Mouse (Mus musculus): ENCODE data around the gene Gfm2. TPM values are rescaled to one million over a fixed set of nuclear protein-coding genes. Genes with fewer than 3 reads are reported as not detected.

The Gfm2 gene
- polyA plus RNA-seq, 1 experiment = 1.3 TPM

- Histone ChIP-seq H3K27me3 (ENCODE audit: control insufficient read depth) (no peaks in the 10 kb centered on the region), H3K9me3 (ENCODE audit: control insufficient read depth, low read length) (no peaks in the 10 kb centered on the region), H3K4me3 (replicated peaks) (no peak overlapping the region), H3K36me3 (ENCODE audit: control insufficient read depth) (peaks cover 9% of the 10 kb centered on the region), H3K4me1 (ENCODE audit: control insufficient read depth) (no peaks in the 10 kb centered on the region)
- TF ChIP-seq TAL1 (IDR thresholded peaks at IDR 0.05; ENCODE audit: low read length) = no peak
- no peak for TF ChIP-seq GATA1 (IDR thresholded peaks at IDR 0.05; ENCODE audit: low read length)
Observed at GRCm38 (mm10) chr13:97186346-97186745, 48.6 kb downstream of the Gfm2 start.

GRCm38 (mm10) chr13:97187693-97188092, 50.0 kb downstream of the Gfm2 start:
- H3K36me3 ChIP-seq (ENCODE audit: control insufficient read depth) = peaks cover 9% of the 10 kb centered on the region

GRCm38 (mm10) chr13:97192649-97193048, 54.9 kb downstream of the Gfm2 start:
- Histone ChIP-seq H3K4me3 (replicated peaks) (no peak overlapping the region), H3K4me1 (ENCODE audit: control insufficient read depth) (peaks cover 6% of the 10 kb centered on the region), H3K36me3 (ENCODE audit: control insufficient read depth) (no peaks in the 10 kb centered on the region; the same call in 1 of the 2 replicates), H3K27me3 (ENCODE audit: control insufficient read depth) (no peaks in the 10 kb centered on the region), H3K9me3 (ENCODE audit: control insufficient read depth, low read length) (no peaks in the 10 kb centered on the region)
- no peak for TF ChIP-seq TAL1 (IDR thresholded peaks at IDR 0.05; ENCODE audit: low read length)
- TF ChIP-seq GATA1 (IDR thresholded peaks at IDR 0.05; ENCODE audit: low read length) = no peak

More at GRCm38 (mm10) chr13:97187693-97188092, 50.0 kb downstream of the Gfm2 start:
- H3K4me3 ChIP-seq (replicated peaks) = no peak overlapping the region
- no peak for TF ChIP-seq TAL1 (IDR thresholded peaks at IDR 0.05; ENCODE audit: low read length)
- no peak for TF ChIP-seq GATA1 (IDR thresholded peaks at IDR 0.05; ENCODE audit: low read length)
- no peaks in the 10 kb centered on the region for H3K9me3 ChIP-seq (ENCODE audit: control insufficient read depth, low read length)
- no peaks in the 10 kb centered on the region for H3K27me3 ChIP-seq (ENCODE audit: control insufficient read depth)
- no peaks in the 10 kb centered on the region for H3K4me1 ChIP-seq (ENCODE audit: control insufficient read depth)

- Histone ChIP-seq H3K4me1 (ENCODE audit: control insufficient read depth) (peaks cover 13% of the 10 kb centered on the region), H3K4me3 (replicated peaks) (no peak overlapping the region), H3K9me3 (ENCODE audit: control insufficient read depth, low read length) (no peaks in the 10 kb centered on the region), H3K36me3 (ENCODE audit: control insufficient read depth) (no peaks in the 10 kb centered on the region; the same call in 1 of the 2 replicates), H3K27me3 (ENCODE audit: control insufficient read depth) (no peaks in the 10 kb centered on the region)
- TF ChIP-seq GATA1 (IDR thresholded peaks at IDR 0.05; ENCODE audit: low read length) (no peak), TAL1 (IDR thresholded peaks at IDR 0.05; ENCODE audit: low read length) (no peak)
Observed at GRCm38 (mm10) chr13:97193420-97193819, 55.7 kb downstream of the Gfm2 start.

- Histone ChIP-seq H3K9me3 (ENCODE audit: control insufficient read depth, low read length) (no peaks in the 10 kb centered on the region), H3K27me3 (ENCODE audit: control insufficient read depth) (no peaks in the 10 kb centered on the region), H3K36me3 (ENCODE audit: control insufficient read depth) (no peaks in the 10 kb centered on the region), H3K4me1 (ENCODE audit: control insufficient read depth) (peaks cover 19% of the 10 kb centered on the region), H3K4me3 (replicated peaks) (no peak overlapping the region)
- TF ChIP-seq GATA1 (IDR thresholded peaks at IDR 0.05; ENCODE audit: low read length) = no peak
- TF ChIP-seq TAL1 (IDR thresholded peaks at IDR 0.05; ENCODE audit: low read length) = no peak
Observed at GRCm38 (mm10) chr13:97196186-97196924, 58.6 kb downstream of the Gfm2 start.

- TF ChIP-seq TAL1 (IDR thresholded peaks at IDR 0.05; ENCODE audit: low read length) (no peak), GATA1 (IDR thresholded peaks at IDR 0.05; ENCODE audit: low read length) (no peak)
- no peaks in the 10 kb centered on the region for H3K36me3 ChIP-seq (ENCODE audit: control insufficient read depth)
- H3K4me3 ChIP-seq (replicated peaks) = no peak overlapping the region
- peaks cover 19% of the 10 kb centered on the region for H3K4me1 ChIP-seq (ENCODE audit: control insufficient read depth)
- H3K27me3 ChIP-seq (ENCODE audit: control insufficient read depth) = no peaks in the 10 kb centered on the region
- H3K9me3 ChIP-seq (ENCODE audit: control insufficient read depth, low read length) = no peaks in the 10 kb centered on the region
Observed at GRCm38 (mm10) chr13:97196925-97197218, 59.1 kb downstream of the Gfm2 start.

GRCm38 (mm10) chr13:97197932-97198562, 60.3 kb downstream of the Gfm2 start, which contains the start of gene Hexb:
TSS of gene Hexb (minus strand) at chr13:97198357.
- no peak for TF ChIP-seq TAL1 (IDR thresholded peaks at IDR 0.05; ENCODE audit: low read length)
- no peak for TF ChIP-seq GATA1 (IDR thresholded peaks at IDR 0.05; ENCODE audit: low read length)
- Histone ChIP-seq H3K27me3 (ENCODE audit: control insufficient read depth) (no peaks in the 10 kb centered on the region), H3K4me3 (replicated peaks) (peak within 1 kb of the TSS; percentile 75)

GRCm38 (mm10) chr13:97199123-97199522, 61.4 kb downstream of the Gfm2 start:
- Histone ChIP-seq H3K27me3 (ENCODE audit: control insufficient read depth) (no peaks in the 10 kb centered on the region), H3K9me3 (ENCODE audit: control insufficient read depth, low read length) (no peaks in the 10 kb centered on the region), H3K4me3 (replicated peaks) (no peak overlapping the region), H3K36me3 (ENCODE audit: control insufficient read depth) (no peaks in the 10 kb centered on the region), H3K4me1 (ENCODE audit: control insufficient read depth) (peaks cover 19% of the 10 kb centered on the region)
- TF ChIP-seq TAL1 (IDR thresholded peaks at IDR 0.05; ENCODE audit: low read length) (no peak), GATA1 (IDR thresholded peaks at IDR 0.05; ENCODE audit: low read length) (no peak)

More at GRCm38 (mm10) chr13:97197932-97198562, 60.3 kb downstream of the Gfm2 start, which contains the start of gene Hexb:
- no peaks in the 10 kb centered on the region for H3K36me3 ChIP-seq (ENCODE audit: control insufficient read depth)
- no peaks in the 10 kb centered on the region for H3K9me3 ChIP-seq (ENCODE audit: control insufficient read depth, low read length)
- peaks cover 19% of the 10 kb centered on the region for H3K4me1 ChIP-seq (ENCODE audit: control insufficient read depth)

- TF ChIP-seq TAL1 (IDR thresholded peaks at IDR 0.05; ENCODE audit: low read length) (no peak), GATA1 (IDR thresholded peaks at IDR 0.05; ENCODE audit: low read length) (no peak)
- Histone ChIP-seq H3K36me3 (ENCODE audit: control insufficient read depth) (no peaks in the 10 kb centered on the region), H3K4me1 (ENCODE audit: control insufficient read depth) (peaks cover 36% of the 10 kb centered on the region), H3K9me3 (ENCODE audit: control insufficient read depth, low read length) (no peaks in the 10 kb centered on the region), H3K4me3 (replicated peaks) (no peak overlapping the region), H3K27me3 (ENCODE audit: control insufficient read depth) (no peaks in the 10 kb centered on the region)
Observed at GRCm38 (mm10) chr13:97201076-97201475, 63.3 kb downstream of the Gfm2 start.
